Mouse (Mus musculus) naive thymus-derived CD4-positive, alpha-beta T cell, adult 5 months (primary cell): ENCODE results near the gene Prdx3. TPM values are rescaled to one million over a fixed set of nuclear protein-coding genes. Genes with fewer than 3 reads are reported as not detected.

Source experiments
- polyA plus RNA-seq: library from polyadenylated mRNA; unstranded; fragments of 100-300 nt; shearing (Covaris generic); gene quantifications from one replicate; pipeline ENCODE4 v1.2.1, GENCODE M21; 2017

The Prdx3 gene
- 58.4 TPM for polyA plus RNA-seq

DNA sequence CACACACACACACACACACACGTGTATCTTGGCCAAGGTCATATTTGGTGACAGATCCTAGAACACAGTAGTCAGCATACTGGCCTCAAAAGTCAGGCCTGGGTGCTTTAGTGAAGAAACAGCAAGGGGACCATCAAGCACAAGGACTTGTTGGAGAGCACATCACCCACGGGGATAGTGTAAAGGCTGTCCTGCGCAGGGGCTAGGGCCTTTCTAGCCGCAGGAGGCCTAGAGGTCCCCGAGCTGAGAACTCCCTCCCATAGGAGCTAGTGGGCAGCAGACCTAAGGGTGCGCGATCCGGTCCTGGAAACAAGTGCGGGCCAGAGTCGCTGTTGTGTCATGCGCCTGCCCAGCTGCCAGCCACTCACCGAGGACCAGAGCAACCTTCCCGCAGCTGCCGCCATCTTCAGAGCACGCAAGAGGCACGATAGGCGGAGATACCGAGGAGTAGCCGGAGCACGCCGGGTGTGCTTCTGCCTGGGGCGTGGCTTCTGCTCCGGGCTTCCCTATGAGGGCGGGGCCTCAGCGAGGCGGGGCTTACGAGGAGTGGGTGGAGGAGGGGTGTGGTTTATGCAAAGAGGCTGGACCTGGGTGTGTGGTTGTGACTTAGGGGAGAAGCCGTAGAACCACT lies at the start of gene Prdx3:
TSS of gene Prdx3 (minus strand) at position 493 of the 631 bp plus-strand sequence.

DNA sequence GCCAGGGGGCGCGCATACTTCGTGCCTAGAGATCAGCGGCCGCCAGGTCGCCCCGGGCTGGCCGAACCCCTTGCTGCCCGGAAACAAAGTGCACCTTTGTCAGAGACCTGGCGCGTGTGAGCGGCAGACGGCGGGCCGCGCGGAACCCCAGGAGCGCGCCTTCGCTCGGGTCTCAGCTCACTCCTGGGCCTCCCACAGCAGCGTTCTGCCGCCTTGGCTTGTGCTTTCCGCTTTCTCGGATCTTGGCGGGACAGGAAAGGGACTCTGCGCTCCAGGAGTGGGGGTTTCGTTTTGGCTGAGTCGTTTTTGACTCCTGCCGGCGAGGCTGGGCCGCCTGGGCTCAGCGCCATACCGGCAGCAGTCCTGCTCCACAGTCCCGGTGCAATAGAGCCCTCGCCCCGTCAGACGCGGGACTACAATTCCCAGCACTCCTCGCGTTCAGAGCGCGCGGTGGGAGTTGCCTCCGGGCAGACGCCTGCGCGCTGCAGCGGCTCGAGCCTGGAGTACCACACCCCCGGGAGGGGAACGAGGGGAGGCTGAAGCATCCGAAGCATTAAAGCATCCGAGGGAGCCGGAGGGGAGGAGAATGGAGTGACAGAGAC lies 15.5 kb upstream of the Prdx3 start, which contains the start of gene Grk5:
TSS of gene Grk5 (plus strand) at position 36 of the 602 bp plus-strand sequence.

DNA sequence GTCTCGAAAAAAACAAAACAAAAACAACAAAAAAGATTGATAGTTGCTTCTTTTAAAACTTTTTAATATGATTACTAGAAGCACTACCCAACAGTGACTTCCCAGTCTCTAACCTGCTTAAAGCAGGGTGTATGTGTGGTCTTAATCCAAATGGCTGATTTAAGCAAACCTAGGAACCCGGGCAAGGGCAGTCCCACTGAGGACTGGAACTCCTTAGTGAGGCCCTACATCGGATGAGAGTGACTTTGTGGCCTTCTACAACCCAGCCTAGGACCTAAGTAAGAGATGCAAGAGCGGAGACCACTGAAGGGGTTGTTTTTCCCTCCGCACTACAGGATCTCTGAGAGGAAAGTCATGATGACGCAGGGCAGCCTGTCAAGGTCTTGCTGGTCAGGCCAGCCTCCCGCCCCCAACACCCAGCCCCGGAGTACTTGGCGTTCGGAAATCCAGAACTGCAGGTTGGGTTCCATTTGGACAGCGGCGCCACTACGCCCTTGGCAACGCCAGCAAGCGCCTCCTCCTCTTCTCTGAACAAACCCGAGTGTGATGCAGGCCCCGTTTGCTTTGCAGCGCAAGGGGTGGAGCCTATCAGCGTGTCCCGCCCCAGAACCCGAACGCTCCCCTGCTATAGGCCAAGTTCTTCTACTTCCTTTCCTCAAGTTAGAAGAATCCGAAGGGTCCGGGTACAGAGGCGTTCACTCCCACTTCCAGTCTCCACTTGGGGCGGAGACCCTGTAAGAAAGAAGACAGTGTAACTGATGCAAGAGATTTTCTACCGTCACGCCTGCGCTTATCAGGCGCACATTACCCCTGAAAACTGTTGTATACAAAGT lies 13.3 kb downstream of the Prdx3 start, which contains the start of gene Sfxn4:
TSS of gene Sfxn4 (minus strand) at position 612 of the 833 bp plus-strand sequence.

Other genes with a start within 250 kb of the Prdx3 start
- gene Nanos1, start 118.6 kb downstream of the Prdx3 start, polyA plus RNA-seq: 5.5 TPM
- gene Eif3a, start 83.9 kb downstream of the Prdx3 start, polyA plus RNA-seq: 126 TPM
- gene Fam45a, start 63.0 kb downstream of the Prdx3 start, polyA plus RNA-seq: 26.4 TPM
- gene Sfxn4, start 13.1 kb downstream of the Prdx3 start, polyA plus RNA-seq: 2.6 TPM
- 2.5 TPM for gene Grk5, start 15.2 kb upstream of the Prdx3 start, polyA plus RNA-seq